Mouse (Mus musculus): ENCODE data around the gene Col5a1. TPM values are rescaled to one million over a fixed set of nuclear protein-coding genes. Genes with fewer than 3 reads are reported as not detected.
A peak's percentile ranks its signal among the peaks of the same experiment; 100 is the strongest.

Col5a1 gene
- polyA plus RNA-seq, 2 experiments: 6.2 to 6.8 TPM

DNA sequence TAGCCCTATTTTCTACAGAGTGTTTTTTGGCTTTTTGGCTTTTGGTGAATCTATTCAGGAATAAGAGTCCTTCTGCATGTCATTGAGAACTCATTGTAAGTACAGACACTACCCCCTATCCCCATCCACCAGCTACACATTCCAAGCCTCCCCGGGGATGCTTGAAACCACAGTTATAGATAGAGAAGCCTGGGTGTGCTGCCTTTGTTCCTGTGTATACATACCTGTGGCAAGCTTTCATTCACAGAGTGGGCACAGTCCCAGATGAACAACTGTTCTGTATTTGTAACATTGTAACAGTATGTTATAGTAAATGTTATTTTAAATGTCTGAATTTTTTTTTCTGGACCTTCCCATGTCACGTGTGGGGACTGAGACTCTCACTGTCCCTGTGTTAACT is 19.2 kb downstream of the Col5a1 start:
- 47% methylated on average over 2 of the region's 2 CpGs for WGBS (ENCODE audit: insufficient replicate concordance)
- H3K9me3 ChIP-seq (ENCODE audit: control insufficient read depth, low read length): no peaks in the 10 kb centered on the region
- no peak overlapping the region for H3K4me3 ChIP-seq (ENCODE audit: insufficient read depth in 1 of 2, low read depth in 2 of 2, low read length in 2 of 2)
- no peaks in the 10 kb centered on the region for H3K36me3 ChIP-seq (replicated peaks; ENCODE audit: control insufficient read depth, insufficient read depth, low read depth)
- TF ChIP-seq CTCF (IDR thresholded peaks at IDR 0.05; ENCODE audit: low read depth): no peak
- TF ChIP-seq EP300 (IDR thresholded peaks at IDR 0.05; ENCODE audit: low read depth): no peak
- H3K27ac ChIP-seq: no peak overlapping the region
- no peaks in the 10 kb centered on the region for H3K27me3 ChIP-seq (ENCODE audit: control insufficient read depth, insufficient read depth, low read length)
- ATAC-seq (ENCODE audit: insufficient read depth) (no peak), DNase-seq (ENCODE audit: low read depth in 3 of 3, low spot score in 3 of 3) (no peak)
- H3K9ac ChIP-seq (replicated peaks): no peak overlapping the region
- no peak overlapping the region for H3K4me2 ChIP-seq (ENCODE audit: low read depth)
- no peaks in the 10 kb centered on the region for H3K4me1 ChIP-seq (replicated peaks; ENCODE audit: control insufficient read depth in 2 of 2, insufficient read depth in 2 of 2, low read length in 1 of 2)

- TF ChIP-seq CTCF (IDR thresholded peaks at IDR 0.05; ENCODE audit: low read depth) (no peak), EP300 (IDR thresholded peaks at IDR 0.05; ENCODE audit: low read depth) (no peak)
- no peaks in the 10 kb centered on the region for H3K27me3 ChIP-seq (ENCODE audit: control insufficient read depth, insufficient read depth, low read length)
- no peak overlapping the region for H3K9ac ChIP-seq (replicated peaks)
- no peak for ATAC-seq (ENCODE audit: insufficient read depth)
- no peaks in the 10 kb centered on the region for H3K4me1 ChIP-seq (replicated peaks; ENCODE audit: control insufficient read depth in 2 of 2, insufficient read depth in 2 of 2, low read length in 1 of 2)
- H3K4me3 ChIP-seq (ENCODE audit: insufficient read depth in 1 of 2, low read depth in 2 of 2, low read length in 2 of 2): no peak overlapping the region
- no peak overlapping the region for H3K27ac ChIP-seq
- DNase-seq (ENCODE audit: low read depth in 3 of 3, low spot score in 3 of 3): no peak
- no peak overlapping the region for H3K4me2 ChIP-seq (ENCODE audit: low read depth)
- no peaks in the 10 kb centered on the region for H3K36me3 ChIP-seq (replicated peaks; ENCODE audit: control insufficient read depth, insufficient read depth, low read depth)
- 47% methylated on average over 3 of the region's 3 CpGs for WGBS (ENCODE audit: insufficient replicate concordance)
- H3K9me3 ChIP-seq (ENCODE audit: control insufficient read depth, low read length): no peaks in the 10 kb centered on the region
Observed at GRCm38 (mm10) chr2:27910501-27910900, 24.3 kb downstream of the Col5a1 start.

DNA sequence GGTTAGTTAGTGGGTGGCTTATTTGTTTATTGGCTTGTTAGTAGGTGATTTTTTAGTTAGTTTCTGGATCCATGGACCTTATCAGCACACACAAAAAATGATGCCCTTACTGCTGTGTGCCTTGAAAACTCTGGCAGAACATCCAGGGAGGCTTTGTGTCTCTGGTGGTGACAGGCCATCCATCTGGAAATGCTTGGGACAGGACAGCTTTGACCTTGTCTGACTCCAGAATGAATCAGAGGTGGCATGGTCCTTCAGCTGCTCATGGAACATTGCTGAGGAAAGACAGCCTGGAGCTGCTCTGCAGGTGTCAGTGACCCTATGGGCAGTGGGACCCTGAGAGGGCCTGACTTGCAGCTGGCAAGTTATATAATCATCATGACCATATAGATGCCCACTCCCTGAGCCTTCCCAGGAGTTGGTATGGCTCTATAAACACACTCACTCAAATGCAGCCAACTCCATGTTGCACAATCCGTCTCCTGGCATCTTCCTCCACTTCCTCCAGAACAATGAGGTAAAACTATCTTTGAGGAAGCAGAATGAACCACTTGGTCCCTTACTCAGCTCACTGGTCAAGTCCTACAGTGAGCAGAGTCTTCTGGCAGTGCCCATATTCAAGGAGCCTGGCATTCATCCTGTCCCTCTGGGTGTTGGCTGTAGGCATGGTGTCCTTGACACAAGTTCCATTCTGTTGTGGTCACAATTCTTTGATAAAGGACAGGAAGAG is 26.5 kb downstream of the Col5a1 start:
- TF ChIP-seq CTCF (IDR thresholded peaks at IDR 0.05; ENCODE audit: low read depth): no peak
- no peak for TF ChIP-seq EP300 (IDR thresholded peaks at IDR 0.05; ENCODE audit: low read depth)
- no peaks in the 10 kb centered on the region for H3K27me3 ChIP-seq (ENCODE audit: control insufficient read depth, insufficient read depth, low read length)
- no peaks in the 10 kb centered on the region for H3K4me1 ChIP-seq (replicated peaks; ENCODE audit: control insufficient read depth in 2 of 2, insufficient read depth in 2 of 2, low read length in 1 of 2)
- no peak overlapping the region for H3K4me3 ChIP-seq (ENCODE audit: insufficient read depth in 1 of 2, low read depth in 2 of 2, low read length in 2 of 2)
- no peaks in the 10 kb centered on the region for H3K36me3 ChIP-seq (replicated peaks; ENCODE audit: control insufficient read depth, insufficient read depth, low read depth)
- H3K9me3 ChIP-seq (ENCODE audit: control insufficient read depth, low read length): no peaks in the 10 kb centered on the region
- ATAC-seq (ENCODE audit: insufficient read depth) (no peak), DNase-seq (ENCODE audit: low read depth in 3 of 3, low spot score in 3 of 3) (no peak)
- no peak overlapping the region for H3K9ac ChIP-seq (replicated peaks)
- no peak overlapping the region for H3K4me2 ChIP-seq (ENCODE audit: low read depth)
- no peak overlapping the region for H3K27ac ChIP-seq
- WGBS (ENCODE audit: insufficient replicate concordance): 22% methylated on average over 1 of the region's 1 CpGs

DNA sequence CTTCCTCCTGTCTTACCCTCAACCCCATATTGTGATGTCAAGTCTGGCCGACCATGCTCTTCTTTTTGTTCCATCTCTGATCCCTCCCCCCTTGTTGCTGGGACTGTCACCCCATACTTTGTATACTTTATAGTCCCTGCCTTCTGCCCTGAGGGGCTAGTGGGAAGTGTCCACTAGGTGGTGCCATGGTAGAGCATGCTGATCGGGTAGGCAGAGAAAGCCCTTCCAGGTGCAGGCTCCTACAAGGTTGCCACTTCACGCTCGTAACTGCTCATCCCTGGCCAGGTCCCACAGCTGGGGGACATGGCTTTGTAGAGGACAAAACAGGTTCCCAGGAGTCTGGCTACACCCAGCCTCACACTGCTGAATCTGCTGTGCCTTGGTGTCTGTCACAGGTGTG is 29.5 kb downstream of the Col5a1 start:
- no peak overlapping the region for H3K4me3 ChIP-seq (ENCODE audit: insufficient read depth in 1 of 2, low read depth in 2 of 2, low read length in 2 of 2)
- H3K27ac ChIP-seq: no peak overlapping the region
- H3K4me1 ChIP-seq (replicated peaks; ENCODE audit: control insufficient read depth in 2 of 2, insufficient read depth in 2 of 2, low read length in 1 of 2): no peaks in the 10 kb centered on the region
- no peak overlapping the region for H3K9ac ChIP-seq (replicated peaks)
- no peaks in the 10 kb centered on the region for H3K36me3 ChIP-seq (replicated peaks; ENCODE audit: control insufficient read depth, insufficient read depth, low read depth)
- DNase-seq (ENCODE audit: low read depth in 3 of 3, low spot score in 3 of 3) (peak in 1 of 3 experiments; percentile 17), ATAC-seq (ENCODE audit: insufficient read depth) (no peak)
- no peaks in the 10 kb centered on the region for H3K9me3 ChIP-seq (ENCODE audit: control insufficient read depth, low read length)
- WGBS (ENCODE audit: insufficient replicate concordance): 43% methylated on average over 4 of the region's 4 CpGs
- TF ChIP-seq EP300 (IDR thresholded peaks at IDR 0.05; ENCODE audit: low read depth): no peak
- TF ChIP-seq CTCF (IDR thresholded peaks at IDR 0.05; ENCODE audit: low read depth): peak; percentile 87
- H3K27me3 ChIP-seq (ENCODE audit: control insufficient read depth, insufficient read depth, low read length): no peaks in the 10 kb centered on the region
- no peak overlapping the region for H3K4me2 ChIP-seq (ENCODE audit: low read depth)

DNA sequence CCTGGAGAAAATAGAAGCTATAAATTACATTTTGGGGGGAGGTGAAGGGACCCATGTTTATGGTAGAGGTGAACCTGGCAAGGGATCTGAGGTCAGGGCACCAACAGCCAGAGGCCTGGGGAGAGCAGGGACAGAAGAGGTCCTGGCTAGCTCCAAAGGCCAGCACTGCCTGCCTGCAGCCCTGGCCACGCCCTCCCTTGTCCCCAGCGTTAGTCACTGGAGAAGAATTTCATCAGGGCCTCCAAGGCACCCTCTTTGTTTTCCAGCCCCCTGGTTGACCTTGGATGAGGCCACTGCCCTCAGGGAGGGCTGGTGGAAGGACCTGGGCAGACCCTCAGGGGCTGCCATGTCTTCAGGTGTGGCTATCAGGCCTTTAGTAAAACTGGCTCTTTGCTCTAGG is 30.1 kb downstream of the Col5a1 start:
- ATAC-seq (ENCODE audit: insufficient read depth): no peak
- no peak for TF ChIP-seq EP300 (IDR thresholded peaks at IDR 0.05; ENCODE audit: low read depth)
- no peak for TF ChIP-seq CTCF (IDR thresholded peaks at IDR 0.05; ENCODE audit: low read depth)
- no peak overlapping the region for H3K4me2 ChIP-seq (ENCODE audit: low read depth)
- no peak overlapping the region for H3K9ac ChIP-seq (replicated peaks)
- no peaks in the 10 kb centered on the region for H3K27me3 ChIP-seq (ENCODE audit: control insufficient read depth, insufficient read depth, low read length)
- H3K9me3 ChIP-seq (ENCODE audit: control insufficient read depth, low read length): no peaks in the 10 kb centered on the region
- H3K27ac ChIP-seq: no peak overlapping the region
- no peak overlapping the region for H3K4me3 ChIP-seq (ENCODE audit: insufficient read depth in 1 of 2, low read depth in 2 of 2, low read length in 2 of 2)
- H3K4me1 ChIP-seq (replicated peaks; ENCODE audit: control insufficient read depth in 2 of 2, insufficient read depth in 2 of 2, low read length in 1 of 2): no peaks in the 10 kb centered on the region
- DNase-seq (ENCODE audit: low read depth in 3 of 3, low spot score in 3 of 3): no peak
- 35% methylated on average over 2 of the region's 2 CpGs for WGBS (ENCODE audit: insufficient replicate concordance)
- H3K36me3 ChIP-seq (replicated peaks; ENCODE audit: control insufficient read depth, insufficient read depth, low read depth): no peaks in the 10 kb centered on the region
